In the genomic region with DNA sequence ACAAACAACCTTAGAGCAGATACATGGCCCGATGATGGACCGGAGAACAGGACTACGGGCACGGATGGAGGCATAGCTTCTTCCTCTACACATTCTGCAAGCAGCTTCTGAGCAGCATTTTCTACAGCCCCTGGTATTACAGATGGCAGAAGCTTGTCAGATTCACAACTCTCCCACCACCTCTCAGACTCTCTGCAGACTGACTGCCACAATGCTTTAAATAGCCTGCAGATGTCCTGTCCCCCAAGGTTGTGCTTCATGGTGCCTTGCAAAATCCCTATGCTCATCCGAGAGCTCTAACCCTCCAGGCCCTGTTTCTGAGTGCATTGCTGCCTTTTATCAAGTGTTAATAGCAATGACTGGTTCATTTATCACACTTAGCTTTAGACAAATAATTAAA, we compare ENCODE assay signal across 20 mouse cellular contexts.
DNase-seq lines count a peak whose midpoint lies in the region; ATAC-seq lines count a peak whose summit lies in the region.
"Had no signal": no experiment of that assay in that cellular context is flagged by ENCODE, and none has a peak within 500 bp of the region (broad histone marks: within the 10 kb centered on the region; RNA-seq: fewer than 3 reads in every experiment).

No protein-coding gene starts in this region.

- peak; percentile 96 for ATAC-seq in frontal cortex, adult (ENCODE audit: low TSS enrichment)
- ATAC-seq: activated CD4-positive, CD25-positive, alpha-beta regulatory T cell, adult 4 months; forebrain, embryonic 13.5 days; forebrain, embryonic 16.5 days; hindbrain, postnatal 0 days; inflammation-experienced regulatory T-cells, adult 6 months had no signal

- no peak for DNase-seq in frontal cortex, postnatal 25 days (ENCODE audit: low spot score in 2 of 2)
- peak; percentile 70 for DNase-seq in heart, adult 11 months
- DNase-seq in heart, postnatal 4 days = no peak
- peak; percentile 9 to 57 for DNase-seq in left cerebral cortex, adult 8-10 months (ENCODE audit: low spot score in 2 of 2)
- DNase-seq in left cerebral cortex, postnatal 14 days (ENCODE audit: low spot score in 2 of 2) = no peak
- DNase-seq in brain, adult 2 months (ENCODE audit: low read depth, low spot score) = peak; percentile 83
- DNase-seq in thymus, postnatal 14 days = no peak
- DNase-seq: adrenal gland, adult 8-10 months; adrenal gland, postnatal 25 days; cerebellum, adult 18-20 months; cerebellum, adult 9-10 months; cerebellum, postnatal 14 days; gastrocnemius, postnatal 10 days; gastrocnemius, postnatal 36 days had no signal

- intact Hi-C loops in left cerebral cortex, postnatal 14 days (cut with DNase I) = no loop called here

Comparison
In these comparisons a context has a peak if more than half of its experiments do, and no peak if none do; other contexts are left out.
1. DNase-seq: peak in heart, adult 11 months (single experiment), left cerebral cortex, adult 8-10 months (2 of 2) and brain, adult 2 months (single experiment); none in frontal cortex, postnatal 25 days (0 of 2), heart, postnatal 4 days (single experiment), left cerebral cortex, postnatal 14 days (0 of 2) and thymus, postnatal 14 days (single experiment).